Mouse (Mus musculus) kidney, postnatal 14 days (tissue): Measurements from ENCODE around the gene Mkrn3.
A peak's percentile ranks its signal among the peaks of the same experiment; 100 is the strongest.

ENCODE experiments used
- DNase-seq: peaks from one replicate; pipeline ENCODE4 v3.0.0; 2022; ENCODE audit warnings: mixed read lengths

Mkrn3 gene

DNA sequence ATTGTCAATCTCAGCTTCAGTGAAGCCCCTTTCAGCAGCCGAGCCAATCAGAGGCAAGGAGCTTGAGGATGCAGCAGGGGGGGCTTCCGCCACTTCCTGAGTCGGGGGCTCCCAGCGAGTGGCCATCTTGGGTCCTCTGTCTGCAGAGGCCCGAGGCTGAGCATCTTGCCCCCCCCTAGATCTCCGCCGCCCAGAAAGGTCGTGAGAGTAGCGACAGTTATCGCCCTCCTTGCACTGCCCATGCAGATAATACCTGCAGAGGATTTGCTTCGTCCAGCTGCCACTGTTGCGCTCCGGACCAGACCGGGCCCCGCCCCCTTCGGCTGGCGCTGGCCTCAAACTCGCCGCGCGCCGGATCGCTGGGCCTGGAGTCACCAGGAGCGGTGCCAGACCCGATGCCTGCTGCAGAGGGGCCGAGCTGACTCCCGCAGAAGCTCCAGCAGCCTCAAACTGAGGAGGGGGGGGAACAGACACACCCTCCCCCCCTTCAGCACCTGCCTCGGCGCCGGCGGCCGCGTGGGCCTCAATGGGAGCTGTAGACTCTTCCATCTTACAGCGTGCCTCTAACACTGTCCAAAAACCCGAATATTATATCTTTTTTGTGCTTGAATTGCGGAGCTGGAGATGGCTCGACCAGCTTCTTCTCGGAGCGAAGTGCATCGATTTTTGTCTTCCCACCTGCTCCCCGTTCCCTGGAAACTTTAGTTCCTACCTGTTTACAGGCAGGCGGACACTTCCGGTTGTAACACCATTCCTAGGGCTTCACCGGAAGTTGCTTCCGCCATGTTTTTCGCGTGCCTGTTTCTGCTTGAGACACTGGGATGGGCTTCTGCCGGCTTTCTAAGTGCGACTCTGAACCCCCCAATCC lies at the start of gene Mkrn3:
Mkrn3 (minus strand) TSS at position 647 of the 868 bp plus-strand sequence.
- DNase-seq: peak; percentile 87

DNA sequence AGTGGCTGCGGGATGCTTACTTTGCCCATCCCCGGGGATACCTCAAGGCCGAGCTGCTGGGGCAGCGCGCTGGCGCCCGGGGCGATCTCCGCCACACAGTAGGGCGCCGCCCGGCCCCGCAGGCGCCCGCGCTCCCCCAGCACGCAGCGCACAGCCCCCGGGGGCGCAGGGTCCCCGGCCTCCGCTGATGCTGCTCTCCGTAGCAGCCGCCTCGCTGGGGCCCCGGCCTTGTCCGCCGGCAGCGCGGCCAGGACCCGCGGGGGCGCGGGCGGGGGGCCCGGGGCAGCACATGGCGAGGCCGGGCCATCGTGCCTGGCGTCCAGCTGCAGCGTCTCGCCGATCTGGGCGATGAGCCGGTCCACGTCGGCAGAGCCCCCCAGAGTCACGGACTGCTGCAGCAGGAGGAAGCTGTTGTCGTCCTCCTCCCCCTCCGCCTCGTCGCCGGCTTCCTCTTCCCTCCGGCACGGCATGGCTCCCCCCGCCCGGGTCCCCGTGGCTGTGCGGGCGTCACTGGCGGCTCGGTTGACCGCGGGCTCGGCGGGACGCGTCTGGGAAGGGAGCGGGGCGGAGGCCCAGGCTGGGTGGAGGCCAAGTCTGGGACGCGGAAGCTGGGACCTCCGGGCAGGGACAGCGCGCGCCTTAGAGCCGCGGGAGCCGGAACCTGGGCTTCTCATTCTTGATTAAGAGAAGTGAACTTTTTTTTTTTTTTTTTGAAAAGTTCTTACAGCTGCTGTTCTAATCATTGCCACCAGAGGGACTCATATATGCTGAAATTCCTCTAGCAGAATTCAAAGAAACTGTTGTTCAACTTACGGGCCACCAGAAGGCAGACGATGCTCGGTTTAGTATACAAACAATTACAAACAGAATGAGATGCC lies 44.2 kb upstream of the Mkrn3 start, which contains the start of gene Peg12:
Peg12 (minus strand) TSS at position 633 of the 878 bp plus-strand sequence.
- peak; percentile 73 for DNase-seq

DNA sequence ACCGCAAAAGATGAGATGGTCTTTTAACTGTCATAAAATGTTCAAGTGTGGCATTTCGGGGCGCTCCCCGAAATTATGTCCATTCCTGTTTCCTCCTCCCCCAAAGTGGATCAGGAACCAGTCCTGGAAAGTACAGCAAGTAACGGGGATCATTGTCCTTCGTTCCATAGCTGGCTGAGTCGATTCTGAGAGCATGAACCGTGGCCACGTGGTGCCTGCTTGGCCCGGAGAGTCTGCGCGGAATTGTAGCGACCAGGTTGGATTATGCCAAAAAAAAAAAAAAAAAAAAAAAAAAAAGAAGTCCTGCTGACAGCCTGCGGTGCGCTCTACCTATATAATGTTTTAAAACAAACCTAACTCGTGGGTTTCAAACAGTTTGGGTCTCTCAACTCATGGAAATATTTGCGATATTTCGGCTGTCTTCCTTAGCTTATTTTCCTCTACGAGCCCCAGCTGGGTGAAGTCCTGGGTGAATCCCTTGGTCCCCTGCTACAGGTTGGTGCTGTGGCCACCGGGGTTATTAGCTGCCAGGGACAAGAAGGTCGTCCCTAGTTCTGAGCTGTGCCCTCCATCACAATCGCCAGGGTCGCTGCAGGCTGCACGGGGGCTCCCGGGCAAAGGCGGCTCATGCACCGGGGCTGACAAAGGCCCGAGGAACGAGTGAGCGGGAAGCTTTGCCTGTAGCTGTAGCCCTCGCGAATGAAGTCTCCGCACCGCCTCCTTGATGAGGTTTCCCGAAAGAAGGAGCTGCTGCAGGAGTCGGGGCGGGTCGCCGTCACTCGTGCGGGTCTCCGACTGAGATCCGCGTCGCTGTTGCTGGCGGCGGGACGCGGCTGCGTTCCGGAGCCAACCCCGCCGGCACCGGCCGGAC lies 43.3 kb upstream of the Mkrn3 start:
- peak; percentile 15 for DNase-seq

DNA sequence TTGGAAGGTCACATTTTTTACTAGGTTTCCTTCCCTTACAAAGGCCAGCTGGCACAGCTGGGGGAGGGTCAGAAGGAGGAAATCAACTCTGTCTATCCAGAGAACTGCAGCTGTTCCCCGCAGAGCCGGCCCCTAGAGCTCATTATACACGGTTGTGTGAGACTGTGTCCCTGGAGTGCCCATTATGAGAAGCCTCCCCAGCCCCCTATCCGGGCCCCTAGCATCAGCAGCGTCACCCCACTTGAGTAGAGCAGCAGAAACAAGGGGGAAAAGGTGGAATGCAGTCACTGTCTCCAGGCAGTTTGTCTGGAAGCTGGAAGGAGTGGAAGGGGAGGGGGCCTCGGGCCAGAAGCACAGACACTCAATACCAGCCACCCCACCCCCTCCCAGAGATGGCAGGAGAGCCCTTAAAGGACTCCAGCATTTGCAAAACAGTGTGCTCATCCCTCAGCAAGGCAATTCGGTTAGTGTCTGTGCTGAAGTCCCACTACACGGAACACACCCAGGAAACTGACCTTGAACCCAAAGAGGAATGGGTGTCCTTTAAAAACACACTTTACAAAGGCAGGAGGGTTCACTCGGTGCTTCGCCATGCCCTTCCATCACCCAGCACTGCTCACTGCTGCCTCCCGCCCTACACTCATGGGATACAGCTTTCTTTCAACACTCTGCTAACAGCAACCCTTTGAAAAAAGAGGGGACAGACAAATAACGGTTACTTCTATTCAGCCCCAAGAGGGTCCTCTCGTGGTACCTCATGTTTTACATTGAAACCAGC lies 42.5 kb upstream of the Mkrn3 start:
- DNase-seq: peak; percentile 26

DNA sequence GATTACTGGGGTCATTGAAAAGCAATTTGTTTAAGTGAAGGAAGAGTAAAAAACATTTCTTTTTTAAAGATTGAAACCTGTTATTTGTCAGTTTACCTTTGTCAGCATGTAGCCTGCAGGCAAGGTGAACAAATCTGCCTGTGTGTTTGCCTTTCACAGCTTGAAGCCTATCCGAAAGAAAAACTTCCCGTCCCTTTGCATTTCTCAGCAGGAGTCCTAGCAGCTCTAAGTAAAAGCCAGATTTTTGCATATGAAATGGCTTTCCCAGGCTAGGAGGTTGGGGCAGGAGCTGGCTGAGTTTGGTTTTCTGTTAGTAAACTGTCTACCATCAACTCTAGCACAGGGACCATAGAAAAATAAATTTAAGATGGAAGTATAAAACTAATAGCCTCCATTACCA lies 32.4 kb upstream of the Mkrn3 start:
- no peak for DNase-seq

DNA sequence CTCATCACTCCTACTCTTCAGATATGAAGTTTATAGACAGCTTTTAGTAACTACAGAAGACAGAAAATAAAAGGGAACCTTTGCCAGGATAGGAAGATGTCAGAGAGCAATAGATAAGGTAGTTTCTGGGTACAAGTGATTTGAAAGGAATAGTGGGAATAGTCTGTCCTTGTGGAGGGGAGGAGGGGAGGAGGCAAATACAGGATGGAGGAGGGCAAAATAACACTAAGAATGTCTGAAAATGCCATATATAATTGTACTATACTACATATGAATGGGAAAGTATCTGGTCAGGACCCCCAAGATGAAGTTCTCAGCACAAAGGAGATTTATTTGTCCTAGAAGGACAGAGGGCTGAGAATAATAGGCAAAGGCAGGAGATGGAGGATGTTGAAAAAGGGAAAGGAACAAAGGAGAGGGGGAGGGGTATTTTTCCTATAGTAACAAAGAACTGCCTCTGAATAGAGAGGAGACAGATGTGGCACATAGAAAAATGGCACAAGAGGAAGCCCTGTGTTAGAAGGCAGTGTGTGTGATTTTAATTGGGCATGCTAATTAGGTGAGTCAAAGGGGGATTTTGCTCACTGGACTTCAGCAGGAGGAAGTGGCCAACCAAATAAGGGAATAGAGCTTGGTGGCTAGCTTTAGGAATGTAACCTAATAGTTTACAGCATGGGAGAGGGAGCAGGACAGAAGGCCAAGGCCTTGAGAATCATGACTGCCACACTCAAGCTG lies 25.7 kb upstream of the Mkrn3 start:
- no peak for DNase-seq

DNA sequence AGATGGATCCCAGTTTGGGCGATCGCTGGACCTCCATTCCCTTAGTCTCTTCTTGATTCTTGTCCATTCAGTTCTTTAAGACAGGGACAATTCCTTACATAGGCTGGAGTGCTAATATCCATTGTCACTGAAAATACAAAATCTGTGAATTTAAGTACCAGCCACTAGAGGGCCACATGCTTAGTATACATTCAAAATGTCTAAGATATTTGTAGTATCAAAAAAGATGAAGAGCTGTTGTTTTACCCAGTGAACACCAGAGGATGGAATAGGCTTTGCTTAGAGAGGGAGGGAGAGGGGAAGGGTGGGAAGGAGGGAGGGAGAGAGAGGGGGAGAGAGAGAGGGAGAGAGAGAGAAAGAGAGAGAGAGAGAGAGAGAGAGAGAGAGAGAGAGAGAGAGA lies 16.5 kb upstream of the Mkrn3 start:
- DNase-seq: no peak

DNA sequence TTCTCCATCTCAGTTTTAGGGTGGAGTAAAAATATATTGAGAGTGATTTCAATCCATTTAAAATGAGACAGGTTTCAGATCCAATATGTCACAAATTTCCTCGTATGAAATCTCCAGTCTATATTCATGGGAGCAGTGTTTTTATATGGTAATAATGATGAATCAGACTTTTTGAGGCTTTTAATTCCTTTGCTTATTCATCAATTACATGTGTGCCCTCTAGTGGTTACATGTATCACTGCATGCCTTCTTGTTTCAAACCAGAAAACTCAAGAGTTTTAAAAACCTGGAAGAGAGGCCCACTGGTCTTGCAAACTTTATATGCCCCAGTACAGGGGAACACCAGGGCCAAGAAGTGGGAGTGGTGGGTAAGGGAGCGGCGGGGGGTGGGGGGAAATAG lies 13.3 kb upstream of the Mkrn3 start:
- DNase-seq: peak; percentile 1

DNA sequence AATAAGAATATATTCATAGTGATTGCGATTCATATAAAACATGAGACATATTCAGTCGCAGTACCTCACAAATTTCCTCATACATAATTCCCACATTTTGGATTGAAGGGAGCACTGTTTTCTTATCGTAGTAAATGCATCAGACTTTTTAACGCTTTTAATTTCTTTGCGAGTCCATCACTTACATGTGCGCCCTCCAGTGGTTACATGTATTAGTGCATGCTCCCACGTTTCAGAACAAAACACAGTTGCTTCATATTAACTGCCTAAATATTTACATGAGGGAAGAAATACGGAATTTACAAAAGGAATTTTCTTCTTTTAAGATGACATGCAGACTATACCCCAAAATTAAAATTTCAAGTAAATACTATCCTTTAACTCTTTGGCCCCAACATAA lies 8.4 kb upstream of the Mkrn3 start:
- peak; percentile 12 for DNase-seq

DNA sequence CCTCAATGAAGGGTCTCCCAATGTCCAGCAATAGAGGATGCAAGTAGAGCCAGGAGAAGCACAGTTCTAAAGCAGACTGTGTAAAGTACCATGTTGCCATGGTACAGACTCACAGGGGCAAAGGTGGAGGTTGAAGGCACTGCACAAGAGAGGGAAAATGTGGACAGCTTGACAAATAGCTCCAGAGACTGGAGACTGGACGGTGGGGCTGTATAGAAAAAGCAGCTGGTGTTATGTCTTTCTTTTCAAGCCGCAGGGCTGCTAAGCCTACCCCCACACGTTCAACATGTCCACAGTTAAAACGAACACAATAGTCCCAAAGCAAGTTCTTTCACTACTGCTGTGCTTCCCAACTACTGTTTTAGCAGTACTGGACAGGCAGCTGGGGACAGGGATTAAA lies 3.3 kb upstream of the Mkrn3 start:
- DNase-seq: no peak

DNA sequence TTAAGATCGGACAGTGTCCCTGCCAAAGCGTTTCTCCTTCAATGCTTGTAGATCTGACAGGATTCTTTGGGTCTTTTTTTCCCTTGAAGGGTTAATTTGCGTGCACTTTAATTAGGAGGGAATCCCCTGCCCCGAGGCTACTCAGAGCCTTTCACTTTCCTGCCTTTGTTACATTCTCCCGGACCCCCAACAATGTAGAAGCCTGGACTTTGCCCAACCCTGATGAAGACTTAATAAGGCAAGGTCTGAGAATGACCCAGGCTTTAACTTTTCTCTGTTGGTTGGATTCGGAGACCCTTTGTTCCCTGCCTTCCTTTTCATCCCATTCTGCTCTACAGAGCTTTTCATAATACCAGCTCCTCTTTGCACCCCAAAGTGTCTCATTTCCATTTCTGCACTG lies 627 bp upstream of the Mkrn3 start:
- no peak for DNase-seq

DNA sequence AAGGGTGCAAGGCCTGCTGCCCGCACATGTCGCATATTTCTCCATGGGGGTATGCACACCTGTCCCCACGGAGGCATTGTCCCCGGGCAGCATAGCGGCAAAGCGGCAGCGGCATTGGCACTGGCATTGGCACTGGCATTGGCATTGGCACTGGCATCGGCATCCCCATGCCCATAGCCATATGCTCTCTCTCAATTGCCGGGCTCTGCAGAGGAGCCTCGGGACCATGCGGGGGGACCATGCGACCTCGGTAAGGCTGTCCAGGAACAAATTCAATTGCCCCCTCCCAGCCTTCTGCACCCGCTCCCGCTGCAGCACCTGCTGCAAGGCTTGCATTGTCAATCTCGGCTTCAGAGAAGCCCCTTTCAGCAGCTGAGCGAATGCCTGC lies 840 bp downstream of the Mkrn3 start:
- DNase-seq: no peak

DNA sequence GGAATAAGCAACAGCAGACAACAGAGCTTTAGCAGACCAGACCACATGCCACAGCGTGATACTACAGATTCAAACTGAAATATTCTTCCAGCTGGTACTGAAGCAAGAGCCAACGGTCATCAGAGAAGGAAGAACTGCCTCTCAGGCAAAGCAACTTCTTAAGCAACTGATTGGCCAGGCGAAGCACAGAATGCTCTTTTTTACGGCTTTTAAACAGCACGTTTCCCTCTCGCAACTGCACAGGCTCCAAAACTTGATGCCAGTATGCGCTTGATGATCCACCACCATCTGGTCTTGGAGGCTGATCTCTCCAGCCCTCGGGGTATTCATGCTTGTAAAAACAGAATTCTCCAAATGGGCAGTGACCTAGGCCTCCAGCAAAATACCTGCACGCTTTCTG lies 1.6 kb downstream of the Mkrn3 start:
- no peak for DNase-seq

DNA sequence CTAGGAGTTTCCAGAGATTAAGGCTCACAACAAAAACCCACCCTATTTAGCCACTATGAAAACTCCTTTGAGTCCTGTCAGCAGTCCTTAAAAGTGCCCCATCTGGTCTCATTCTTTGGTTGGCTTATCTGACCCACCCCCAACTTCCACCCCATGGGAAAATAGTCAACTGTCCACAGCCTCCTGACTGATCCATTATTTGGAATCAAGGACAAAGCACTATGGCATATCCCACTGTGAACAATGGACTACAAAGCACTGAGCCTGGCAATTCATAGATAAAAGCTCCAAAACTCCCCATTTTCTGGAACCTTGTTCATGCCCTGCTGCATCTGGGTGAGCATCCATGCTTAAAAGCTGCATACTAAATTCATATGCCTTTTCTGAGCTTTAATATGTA lies 3.8 kb downstream of the Mkrn3 start:
- DNase-seq: no peak

DNA sequence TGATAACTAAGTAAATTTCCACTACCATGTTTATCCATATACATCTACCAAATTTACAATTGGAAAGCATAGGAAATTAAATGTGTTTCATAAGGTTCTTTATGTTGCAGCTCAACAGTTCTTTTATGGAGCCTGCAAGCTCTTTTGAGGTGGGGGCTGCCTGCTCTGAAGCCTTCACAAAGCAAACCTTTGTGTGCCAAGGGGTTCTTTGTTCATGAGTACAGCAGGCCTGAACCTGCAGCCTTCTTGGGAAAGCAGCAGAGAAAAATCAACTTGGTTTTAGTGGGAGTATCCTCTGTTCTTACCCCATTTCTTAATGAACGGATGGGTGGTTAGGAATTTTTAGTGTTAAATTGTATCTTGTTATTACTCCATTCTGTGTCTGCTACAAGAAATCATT lies 4.7 kb downstream of the Mkrn3 start:
- no peak for DNase-seq

DNA sequence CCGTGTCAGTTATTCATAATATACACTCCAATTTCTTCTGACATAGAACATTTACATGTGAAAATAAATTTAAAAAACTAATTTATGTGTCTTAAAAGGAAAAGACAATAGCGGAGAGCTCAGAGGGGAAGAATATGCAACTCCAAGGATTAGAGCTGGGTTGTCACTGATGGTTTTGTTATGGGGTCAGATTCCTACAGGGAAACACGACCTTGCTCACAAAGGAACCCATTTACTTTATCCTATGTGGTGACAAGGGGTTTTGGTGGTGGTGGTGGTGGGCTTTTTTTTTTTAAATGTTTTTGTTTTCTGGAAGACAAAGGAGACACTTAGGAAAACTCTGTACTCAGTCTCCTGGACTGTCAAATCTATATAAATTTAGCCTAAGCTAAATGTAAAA lies 12.1 kb downstream of the Mkrn3 start:
- no peak for DNase-seq

DNA sequence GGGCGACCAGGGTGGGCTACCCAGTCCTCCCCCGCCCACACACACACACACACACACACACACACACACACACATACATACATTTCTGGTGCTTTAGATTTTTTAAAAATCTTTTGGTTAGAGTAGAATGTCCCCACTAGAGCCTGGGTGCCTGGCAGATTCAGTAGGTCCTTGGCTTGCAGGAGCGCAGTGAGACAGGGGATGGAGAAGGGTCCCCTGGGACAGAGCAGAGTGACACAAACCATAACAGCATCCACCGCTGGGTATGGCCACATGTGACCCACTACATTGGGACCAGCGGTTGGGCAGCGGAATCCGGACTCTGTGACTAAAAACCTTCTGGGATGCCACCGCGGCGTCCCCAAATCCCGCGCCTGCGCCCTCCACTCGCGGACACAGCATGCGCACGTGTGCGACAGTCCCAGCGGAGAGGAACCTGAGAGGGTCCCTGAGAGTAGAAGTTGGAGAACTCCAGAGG lies 13.3 kb downstream of the Mkrn3 start:
- DNase-seq: no peak

DNA sequence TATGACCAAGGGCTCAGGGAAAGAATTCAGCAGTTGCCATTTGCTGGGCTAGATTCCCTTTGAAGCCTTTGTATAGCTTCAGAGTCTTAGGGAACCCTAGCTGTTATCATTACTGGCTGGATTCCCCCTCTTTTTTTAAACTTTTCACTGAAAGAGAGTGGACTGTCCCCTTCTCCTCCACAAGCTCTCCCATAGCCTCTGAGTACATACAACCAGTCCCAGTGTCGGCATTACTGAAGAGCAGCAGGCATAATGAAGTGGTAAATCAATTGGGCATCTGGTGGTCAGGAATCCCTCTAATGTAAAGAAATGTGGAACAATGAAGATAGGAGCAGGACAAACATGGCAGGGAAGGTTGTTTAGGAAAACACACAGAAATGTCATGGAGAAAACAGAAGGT lies 27.7 kb downstream of the Mkrn3 start:
- DNase-seq: no peak

DNA sequence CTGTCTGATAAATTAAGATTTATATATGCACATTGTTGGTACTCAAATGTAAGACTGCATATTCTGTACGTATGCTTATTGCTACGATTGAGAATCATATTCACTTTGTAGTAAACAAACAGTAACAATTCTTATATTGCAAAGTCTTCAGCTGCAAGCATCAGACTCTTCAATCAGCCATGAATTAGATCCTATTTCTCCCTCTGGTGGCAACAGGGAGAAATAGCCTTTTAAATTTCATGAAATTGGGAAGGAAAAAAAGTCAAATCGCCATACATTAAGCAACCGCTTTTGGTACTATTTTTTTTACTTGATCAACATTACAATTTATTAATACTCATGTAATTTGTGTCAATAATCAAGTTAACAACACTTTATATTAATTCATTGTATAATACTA lies 31.6 kb downstream of the Mkrn3 start:
- no peak for DNase-seq

DNA sequence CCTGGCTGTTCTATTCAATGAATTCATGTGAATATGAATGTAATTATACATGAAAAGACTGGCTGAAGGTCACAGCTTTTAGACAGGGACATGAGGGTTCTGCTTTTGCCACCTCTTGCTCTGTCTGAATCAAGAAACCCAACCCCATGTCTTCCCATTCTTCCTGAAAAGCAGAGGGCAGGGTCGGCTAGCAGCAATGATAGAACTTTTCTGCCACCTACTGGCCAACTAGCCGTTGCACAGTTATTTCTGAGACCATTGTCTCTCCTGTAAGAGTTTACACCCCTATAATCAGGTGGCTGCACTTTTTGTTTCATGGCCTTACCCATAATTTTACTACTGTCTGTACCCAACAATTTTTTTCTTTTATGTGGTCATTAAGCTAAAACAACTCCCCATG lies 37.5 kb downstream of the Mkrn3 start:
- peak; percentile 25 for DNase-seq

DNA sequence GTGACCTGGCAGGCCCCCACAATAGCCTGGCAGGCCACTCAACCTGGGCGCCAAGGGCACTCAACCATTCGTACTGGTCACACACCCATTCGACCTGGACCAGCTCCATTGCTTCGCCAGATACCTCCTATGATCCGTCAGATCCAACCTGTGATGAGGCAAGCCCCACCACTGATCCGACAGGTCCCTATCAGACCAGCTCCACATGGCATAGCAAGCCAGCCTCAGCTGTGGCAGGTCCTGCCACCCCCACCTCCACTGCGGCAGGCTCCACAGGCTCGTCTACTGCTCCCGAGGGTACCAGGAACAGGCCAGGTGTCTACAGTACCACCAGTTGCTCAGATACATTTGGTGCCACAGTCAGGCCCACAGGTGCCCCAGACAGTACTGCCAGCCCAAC lies 41.4 kb downstream of the Mkrn3 start:
- DNase-seq: no peak
